Mouse (Mus musculus): ENCODE measurements around the gene Gm20388. TPM values are rescaled to one million over a fixed set of nuclear protein-coding genes. Genes with fewer than 3 reads are reported as not detected.

The Gm20388 gene
- polyA plus RNA-seq, 1 experiment from 2014 or later, result not detected

DNA sequence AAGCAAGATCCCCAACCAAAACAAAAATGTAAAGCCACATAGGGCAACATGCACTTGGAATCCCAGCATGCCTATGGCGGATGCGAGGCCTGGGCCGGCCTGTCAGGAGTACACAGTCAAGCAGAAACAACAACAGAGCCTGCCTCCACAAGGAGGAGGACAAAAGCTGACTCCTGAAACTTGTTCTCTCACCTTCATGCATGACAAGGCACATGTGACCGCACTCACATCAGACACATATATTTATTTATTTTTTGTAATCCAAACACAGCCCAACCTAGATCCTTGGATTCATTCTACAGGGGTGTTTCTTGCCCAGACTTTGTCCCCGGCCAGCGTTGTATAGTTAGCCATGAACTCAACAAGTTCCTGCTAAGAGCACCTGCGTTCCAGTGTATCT, 3137.2 kb downstream of the Gm20388 start:
- Histone ChIP-seq H3K36me3 (no peaks in the 10 kb centered on the region), H3K27me3 (no peaks in the 10 kb centered on the region), H3K4me3 (no peak overlapping the region), H3K9me3 (replicated peaks) (no peaks in the 10 kb centered on the region), H3K4me2 (no peak overlapping the region), H3K27ac (no peak overlapping the region), H3K9ac (no peak overlapping the region), H3K4me1 (replicated peaks) (peaks cover 10% of the 10 kb centered on the region)
- no peak for ATAC-seq (replicated peaks; ENCODE audit: insufficient number of reproducible peaks, insufficient read depth, low FRiP score, low read depth)
- WGBS, result 89% methylated on average over 7 of the region's 7 CpGs

DNA sequence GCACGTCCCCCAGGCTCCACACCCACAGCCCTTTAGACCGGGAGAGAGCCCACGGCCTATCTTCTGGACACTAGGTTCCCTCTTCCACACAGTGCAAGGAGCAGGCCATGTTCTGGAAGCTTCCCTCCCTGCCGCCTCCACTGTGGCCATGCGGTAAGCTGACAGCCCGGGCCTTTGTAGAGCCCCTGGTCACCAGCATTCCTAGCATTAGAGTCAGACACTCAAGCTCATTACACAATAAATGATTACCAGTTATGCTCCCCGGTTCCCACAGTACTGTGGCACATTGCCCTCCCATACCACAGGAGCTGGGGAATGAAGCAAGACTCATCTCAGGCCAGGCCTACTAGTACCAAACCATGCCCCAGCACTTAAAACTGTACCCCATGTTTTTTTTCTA, 3137.8 kb downstream of the Gm20388 start:
- no peaks in the 10 kb centered on the region for H3K9me3 ChIP-seq (replicated peaks)
- 80% methylated on average over 7 of the region's 7 CpGs for WGBS
- no peak for ATAC-seq (replicated peaks; ENCODE audit: insufficient number of reproducible peaks, insufficient read depth, low FRiP score, low read depth)
- H3K36me3 ChIP-seq, result no peaks in the 10 kb centered on the region
- H3K9ac ChIP-seq, result no peak overlapping the region
- H3K4me3 ChIP-seq, result no peak overlapping the region
- no peak overlapping the region for H3K4me2 ChIP-seq
- no peaks in the 10 kb centered on the region for H3K27me3 ChIP-seq
- peaks cover 6% of the 10 kb centered on the region for H3K4me1 ChIP-seq (replicated peaks)
- no peak overlapping the region for H3K27ac ChIP-seq

DNA sequence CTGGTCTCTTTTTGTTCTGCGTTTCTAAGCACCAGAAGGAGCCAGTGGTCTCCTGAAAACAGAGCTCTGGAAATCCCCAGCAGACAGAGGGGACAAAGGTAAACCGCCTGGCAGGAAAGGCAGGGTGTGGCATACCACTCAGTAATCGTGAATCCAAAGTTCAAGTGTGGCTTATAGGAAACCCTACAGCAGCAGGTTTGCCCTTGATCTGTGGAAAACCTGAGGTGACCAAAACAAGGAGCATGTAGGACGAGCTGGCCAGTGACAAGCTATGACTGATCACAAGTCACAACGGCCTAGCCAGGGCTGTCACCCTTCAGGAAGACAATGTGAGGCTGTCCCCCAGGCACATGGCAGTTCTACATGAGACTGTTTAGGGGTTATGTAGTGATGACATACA, 3140.8 kb downstream of the Gm20388 start:
- H3K36me3 ChIP-seq, result no peaks in the 10 kb centered on the region
- no peak overlapping the region for H3K27ac ChIP-seq
- WGBS, result 45% methylated on average over 5 of the region's 5 CpGs
- no peak overlapping the region for H3K4me3 ChIP-seq
- no peaks in the 10 kb centered on the region for H3K27me3 ChIP-seq
- H3K9ac ChIP-seq, result no peak overlapping the region
- H3K9me3 ChIP-seq (replicated peaks), result no peaks in the 10 kb centered on the region
- ATAC-seq (replicated peaks; ENCODE audit: insufficient number of reproducible peaks, insufficient read depth, low FRiP score, low read depth), result no peak
- no peaks in the 10 kb centered on the region for H3K4me1 ChIP-seq (replicated peaks)
- H3K4me2 ChIP-seq, result no peak overlapping the region

DNA sequence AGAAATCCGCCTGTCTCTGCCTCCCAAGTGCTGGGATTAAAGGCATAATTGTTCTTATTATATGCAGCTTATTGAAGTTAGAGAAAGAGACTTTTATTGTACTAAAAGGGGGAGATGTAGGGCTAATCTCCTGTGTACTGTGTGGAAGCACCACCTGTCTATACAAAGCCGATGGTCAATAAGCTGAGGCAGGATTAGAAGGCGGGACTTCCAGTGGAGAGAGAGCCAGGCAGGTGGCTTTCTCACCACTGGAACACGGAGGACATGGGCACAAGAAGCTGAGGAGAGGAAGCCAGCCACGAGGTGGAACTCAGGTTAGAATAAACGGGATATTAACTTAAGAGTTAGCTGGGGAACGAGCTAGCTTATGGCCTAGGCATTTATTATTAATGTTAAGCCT, 3152.1 kb downstream of the Gm20388 start, which contains the start of gene Spg7:
Gene Spg7, plus strand, starts transcription at position 222 of the 400 bp plus-strand sequence.
- Histone ChIP-seq H3K4me1 (replicated peaks) (peaks cover 22% of the 10 kb centered on the region), H3K27ac (no peak within 1 kb of the TSS), H3K27me3 (no peaks in the 10 kb centered on the region), H3K4me2 (no peak within 1 kb of the TSS), H3K4me3 (no peak within 1 kb of the TSS), H3K9me3 (replicated peaks) (no peaks in the 10 kb centered on the region), H3K36me3 (no peaks in the 10 kb centered on the region; the same call in 1 of the 2 replicates), H3K9ac (no peak within 1 kb of the TSS)
- ATAC-seq (replicated peaks; ENCODE audit: insufficient number of reproducible peaks, insufficient read depth, low FRiP score, low read depth), result no peak
- 69% methylated on average over 7 of the region's 7 CpGs for WGBS

DNA sequence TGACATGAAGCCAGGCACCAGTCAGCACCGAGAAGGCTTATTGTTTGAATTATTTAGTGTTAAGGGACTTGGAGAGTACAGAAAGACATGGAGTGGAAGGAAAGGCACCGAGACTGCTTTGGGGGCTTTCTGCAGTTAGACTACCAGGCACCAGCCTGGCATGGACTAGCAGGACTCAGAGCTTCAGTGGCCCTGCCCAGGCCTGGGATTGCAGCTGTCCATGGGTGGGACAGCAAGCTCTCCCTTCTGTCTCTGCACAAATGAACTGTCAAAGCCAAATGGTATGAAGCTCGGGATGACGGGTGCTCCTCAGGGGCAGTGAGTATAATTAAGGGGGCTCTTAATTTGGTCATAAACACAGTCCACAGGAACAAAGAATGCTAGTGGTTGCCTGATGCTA, 3153.4 kb downstream of the Gm20388 start:
- peaks cover 22% of the 10 kb centered on the region for H3K4me1 ChIP-seq (replicated peaks)
- H3K9me3 ChIP-seq (replicated peaks), result no peaks in the 10 kb centered on the region
- H3K36me3 ChIP-seq, result no peaks in the 10 kb centered on the region; the same call in 1 of the 2 replicates
- 0 out of 2 replicates have a peak overlapping the region, but pooled peaks have one; percentile 90 for H3K9ac ChIP-seq
- H3K27ac ChIP-seq, result no peak overlapping the region
- peak overlapping the region; percentile 64 for H3K4me2 ChIP-seq
- WGBS, result 75% methylated on average over 4 of the region's 4 CpGs
- ATAC-seq (replicated peaks; ENCODE audit: insufficient number of reproducible peaks, insufficient read depth, low FRiP score, low read depth), result no peak
- no peaks in the 10 kb centered on the region for H3K27me3 ChIP-seq
- peak overlapping the region; percentile 77; the same call in 1 of the 2 replicates for H3K4me3 ChIP-seq

- H3K4me2 ChIP-seq, result peak overlapping the region; percentile 64
- H3K4me3 ChIP-seq, result peak overlapping the region; percentile 77
- 0 out of 2 replicates have a peak, but pooled peaks have one; percentile 12 for ATAC-seq (replicated peaks; ENCODE audit: insufficient number of reproducible peaks, insufficient read depth, low FRiP score, low read depth)
- peak overlapping the region; percentile 90 for H3K27ac ChIP-seq
- peaks cover 22% of the 10 kb centered on the region for H3K4me1 ChIP-seq (replicated peaks)
- H3K27me3 ChIP-seq, result no peaks in the 10 kb centered on the region
- no peaks in the 10 kb centered on the region for H3K9me3 ChIP-seq (replicated peaks)
- WGBS, result 1% methylated on average over 14 of the region's 14 CpGs
- H3K36me3 ChIP-seq, result no peaks in the 10 kb centered on the region; the same call in 1 of the 2 replicates
- peak overlapping the region; percentile 90 for H3K9ac ChIP-seq
Observed at GRCm38 (mm10) chr8:123064809-123065213, 3154.2 kb downstream of the Gm20388 start.

GRCm38 (mm10) chr8:123065214-123066100, 3154.8 kb downstream of the Gm20388 start:
- peak overlapping the region; percentile 90 for H3K9ac ChIP-seq
- H3K4me2 ChIP-seq, result peak overlapping the region; percentile 64
- H3K9me3 ChIP-seq (replicated peaks), result no peaks in the 10 kb centered on the region
- H3K27ac ChIP-seq, result peak overlapping the region; percentile 90
- H3K4me1 ChIP-seq (replicated peaks), result peaks cover 22% of the 10 kb centered on the region
- ATAC-seq (replicated peaks; ENCODE audit: insufficient number of reproducible peaks, insufficient read depth, low FRiP score, low read depth), result peak; percentile 98
- no peaks in the 10 kb centered on the region for H3K27me3 ChIP-seq
- H3K4me3 ChIP-seq, result peak overlapping the region; percentile 77
- whole genome bisulfite sequencing, result under 1% methylated on average over 84 of the region's 84 CpGs
- H3K36me3 ChIP-seq, result peaks cover 4% of the 10 kb centered on the region; the same call in 1 of the 2 replicates

DNA sequence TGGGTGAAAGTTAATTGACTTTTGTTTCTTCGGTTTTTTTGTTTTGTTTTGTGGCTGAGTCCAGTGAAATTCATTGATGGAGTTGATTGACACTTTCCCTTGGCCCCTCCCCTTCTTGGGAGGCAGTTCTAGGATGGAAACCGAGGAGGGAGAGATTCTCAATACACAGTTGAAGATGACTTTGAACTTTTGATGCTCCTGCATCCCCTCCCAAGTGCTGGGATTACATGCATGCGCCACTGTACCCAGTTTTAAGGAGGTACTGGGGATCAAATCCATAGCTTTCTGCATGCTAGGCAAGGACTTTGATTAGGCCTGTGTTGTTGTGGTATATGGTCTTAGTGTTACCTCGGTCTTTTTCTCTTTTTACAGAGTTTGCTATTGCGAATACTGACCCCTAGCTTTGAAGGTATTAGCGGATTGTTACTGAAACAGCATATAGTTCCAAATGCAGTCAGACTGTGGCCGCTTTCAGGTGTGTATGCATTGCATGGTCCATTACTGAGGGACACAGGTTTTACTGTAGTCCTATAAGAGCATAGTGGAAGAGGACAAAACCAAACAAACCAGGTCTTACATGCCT, 3155.6 kb downstream of the Gm20388 start:
- H3K9me3 ChIP-seq (replicated peaks), result no peaks in the 10 kb centered on the region

DNA sequence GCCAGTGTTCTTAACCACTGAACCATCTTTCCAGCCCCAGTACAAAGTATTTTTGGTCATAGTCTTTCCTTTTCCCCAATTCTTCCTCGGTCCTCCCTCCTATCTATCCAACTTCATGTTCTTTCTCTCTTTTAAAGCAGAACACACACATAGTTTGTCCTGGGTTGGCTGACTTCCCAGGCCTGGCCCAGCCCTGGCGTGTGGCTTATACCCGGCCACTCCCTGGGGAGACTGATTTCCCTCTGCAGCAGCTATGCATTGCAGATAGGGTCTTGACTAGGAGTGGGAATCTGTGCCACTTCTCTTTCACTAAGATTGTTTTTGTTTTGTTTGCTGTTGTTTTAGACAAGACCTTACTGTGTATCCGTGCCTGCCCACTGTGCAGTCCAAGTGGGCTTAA, 3160.5 kb downstream of the Gm20388 start:
- 29% methylated on average over 4 of the region's 4 CpGs for WGBS
- Histone ChIP-seq H3K36me3 (peaks cover 42% of the 10 kb centered on the region), H3K9ac (peak overlapping the region; percentile 19; the same call in 1 of the 2 replicates), H3K4me3 (no peak overlapping the region), H3K4me1 (replicated peaks) (peaks cover 18% of the 10 kb centered on the region), H3K27me3 (no peaks in the 10 kb centered on the region), H3K4me2 (no peak overlapping the region), H3K27ac (peak overlapping the region; percentile 53), H3K9me3 (replicated peaks) (no peaks in the 10 kb centered on the region)
- ATAC-seq (replicated peaks; ENCODE audit: insufficient number of reproducible peaks, insufficient read depth, low FRiP score, low read depth), result 0 out of 2 replicates have a peak, but pooled peaks have one; percentile 35

More for the DNA sequence above, 3155.6 kb downstream of the Gm20388 start:
- 36% methylated on average over 7 of the region's 7 CpGs for WGBS
- no peak for ATAC-seq (replicated peaks; ENCODE audit: insufficient number of reproducible peaks, insufficient read depth, low FRiP score, low read depth)
- Histone ChIP-seq H3K36me3 (peaks cover 5% of the 10 kb centered on the region; the same call in 1 of the 2 replicates), H3K4me2 (peak overlapping the region; percentile 64), H3K9ac (peak overlapping the region; percentile 90), H3K4me3 (peak overlapping the region; percentile 77), H3K4me1 (replicated peaks) (peaks cover 25% of the 10 kb centered on the region), H3K27me3 (no peaks in the 10 kb centered on the region), H3K27ac (peak overlapping the region; percentile 90)

GRCm38 (mm10) chr8:123077213-123077612, 3166.6 kb downstream of the Gm20388 start:
- ATAC-seq (replicated peaks; ENCODE audit: insufficient number of reproducible peaks, insufficient read depth, low FRiP score, low read depth), result no peak
- H3K4me1 ChIP-seq (replicated peaks), result no peaks in the 10 kb centered on the region
- WGBS, result 78% methylated on average over 6 of the region's 6 CpGs
- H3K27me3 ChIP-seq, result no peaks in the 10 kb centered on the region
- no peaks in the 10 kb centered on the region for H3K9me3 ChIP-seq (replicated peaks)
- H3K36me3 ChIP-seq, result peaks cover 78% of the 10 kb centered on the region
- H3K4me3 ChIP-seq, result no peak overlapping the region
- no peak overlapping the region for H3K27ac ChIP-seq
- no peak overlapping the region for H3K9ac ChIP-seq
- H3K4me2 ChIP-seq, result no peak overlapping the region

- Histone ChIP-seq H3K27ac (no peak overlapping the region), H3K9me3 (replicated peaks) (no peaks in the 10 kb centered on the region), H3K4me2 (no peak overlapping the region), H3K4me3 (no peak overlapping the region), H3K4me1 (replicated peaks) (no peaks in the 10 kb centered on the region), H3K9ac (no peak overlapping the region), H3K27me3 (no peaks in the 10 kb centered on the region), H3K36me3 (peaks cover 81% of the 10 kb centered on the region)
- 87% methylated on average over 6 of the region's 6 CpGs for WGBS
- ATAC-seq (replicated peaks; ENCODE audit: insufficient number of reproducible peaks, insufficient read depth, low FRiP score, low read depth), result no peak
Observed at GRCm38 (mm10) chr8:123082993-123083392, 3172.4 kb downstream of the Gm20388 start.
